Mouse (Mus musculus) gastrocnemius, postnatal 10 days (tissue): ENCODE measurements at regions not wholly inside any gene's neighbourhood (a gene's known extent, or its start where the extent isn't known, plus 50 kb on each side); places are given as distances from the start of the nearest gene placed in this dataset.

Source experiments
- DNase-seq: peaks from one replicate; pipeline ENCODE4 v3.0.0; 2021; ENCODE audit warnings: mixed read lengths

DNA sequence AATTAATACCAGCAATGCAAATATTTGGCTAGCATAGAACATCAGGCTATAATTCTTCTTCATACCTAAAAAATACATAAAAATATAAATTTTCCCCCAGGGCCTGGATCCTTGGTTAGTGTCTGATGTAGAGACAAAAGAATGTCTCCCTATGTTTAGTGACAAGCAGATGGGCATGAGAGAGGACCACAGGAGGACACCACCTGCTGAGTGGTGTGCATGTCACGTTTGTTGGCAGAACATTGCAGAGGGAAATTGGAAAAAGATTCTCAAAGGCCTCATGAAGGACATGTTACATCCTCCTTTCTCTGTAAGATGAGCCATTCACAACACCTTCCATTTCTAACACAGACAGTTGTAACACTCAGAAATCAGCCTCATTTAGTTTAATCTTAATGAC is 206.3 kb downstream of the Hhipl2 start:
- no peak for DNase-seq

DNA sequence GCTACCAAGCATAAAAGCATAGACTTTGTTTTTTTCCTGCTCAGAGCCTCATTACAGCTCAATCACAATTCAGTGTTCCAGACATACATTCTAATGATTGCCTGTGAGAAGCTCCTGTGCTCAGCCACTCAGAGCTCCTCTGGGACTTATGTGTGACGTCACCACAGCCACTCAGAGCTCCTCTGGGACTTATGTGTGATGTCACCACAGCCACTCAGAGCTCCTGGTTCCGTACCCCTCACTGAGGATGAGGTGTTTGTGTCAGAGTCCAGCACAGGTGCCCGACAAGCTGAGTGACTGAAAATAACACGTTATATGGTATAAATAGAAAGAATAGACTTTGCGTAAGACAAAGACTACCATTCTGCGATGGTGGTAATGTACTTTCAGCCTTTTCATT is 215.8 kb downstream of the Hhipl2 start:
- DNase-seq: no peak

DNA sequence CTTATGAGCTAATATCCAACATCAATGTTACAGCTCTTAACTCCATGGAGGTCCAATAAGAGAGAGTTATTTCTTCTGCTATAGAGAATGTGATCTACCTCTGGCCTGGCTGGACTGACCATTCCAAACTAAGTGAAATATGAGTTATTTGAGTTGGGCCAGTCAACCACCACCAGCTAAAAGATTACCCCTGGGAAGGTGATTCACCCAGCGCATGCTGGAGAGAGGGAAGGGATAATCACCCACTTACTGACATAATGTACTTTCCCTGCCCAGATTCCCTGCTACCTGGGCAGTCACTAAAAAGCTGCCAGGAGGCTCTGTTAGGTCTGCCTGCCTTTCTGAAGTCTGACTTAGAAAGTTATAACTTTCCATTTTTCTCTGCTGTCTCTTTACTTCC is 216.8 kb downstream of the Hhipl2 start:
- no peak for DNase-seq

DNA sequence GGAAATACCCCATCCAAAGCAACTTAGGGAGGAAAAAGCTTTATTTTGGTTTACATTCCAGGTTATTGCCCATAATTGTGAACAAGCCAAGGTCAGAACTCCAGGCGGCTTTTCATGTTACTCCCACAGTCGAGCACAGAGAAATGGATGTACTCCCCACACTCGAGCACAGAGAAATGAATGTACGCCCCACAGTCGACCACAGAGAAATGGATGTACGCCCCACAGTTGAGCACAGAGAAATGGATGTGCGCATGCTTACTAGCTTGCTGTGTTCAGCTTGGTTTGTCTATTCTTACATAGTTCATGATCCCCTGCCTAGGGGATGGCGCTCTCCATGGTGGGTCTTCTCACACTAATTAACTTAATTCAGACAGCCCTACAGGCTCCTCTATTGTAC is 219.2 kb downstream of the Hhipl2 start:
- DNase-seq: no peak

DNA sequence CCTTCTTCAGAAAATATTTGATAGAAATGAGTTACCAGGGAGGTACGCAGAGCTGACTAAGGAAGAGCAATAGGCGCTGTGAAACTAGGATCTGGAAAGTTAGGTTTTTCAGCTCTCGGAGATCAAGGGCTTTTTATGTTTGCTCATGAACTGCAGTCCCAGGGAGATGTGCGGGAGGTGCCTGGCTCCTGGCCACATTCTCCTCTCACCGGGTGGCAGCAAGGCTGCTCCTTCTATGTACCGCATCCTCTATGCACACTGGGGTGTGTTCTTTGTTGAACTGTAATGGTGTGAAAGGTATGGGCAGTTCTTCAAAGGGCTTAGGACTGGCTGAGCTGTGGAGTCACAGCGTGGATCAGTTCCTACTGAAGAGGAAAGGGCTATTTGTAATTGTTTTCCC is 221.3 kb downstream of the Hhipl2 start:
- no peak for DNase-seq

DNA sequence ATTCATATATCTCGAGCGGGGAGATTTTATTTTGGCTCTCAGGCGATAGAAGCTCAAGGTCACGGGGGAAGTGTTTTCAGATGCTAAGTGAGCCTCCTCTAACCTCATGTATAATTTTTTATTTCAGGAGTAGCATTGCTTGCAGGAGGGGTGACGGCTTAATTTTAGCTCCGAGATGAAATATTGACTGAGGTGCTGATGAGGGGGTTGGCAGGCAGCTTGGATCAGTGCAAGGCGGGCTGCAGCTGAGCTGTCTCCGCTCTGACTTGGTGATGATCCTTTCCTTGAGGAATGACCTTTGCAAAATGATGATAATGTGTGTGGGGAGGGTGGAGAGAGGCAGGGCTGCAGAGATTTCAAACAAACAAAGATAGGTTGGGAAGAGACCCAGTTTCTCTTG is 222.6 kb downstream of the Hhipl2 start:
- no peak for DNase-seq

DNA sequence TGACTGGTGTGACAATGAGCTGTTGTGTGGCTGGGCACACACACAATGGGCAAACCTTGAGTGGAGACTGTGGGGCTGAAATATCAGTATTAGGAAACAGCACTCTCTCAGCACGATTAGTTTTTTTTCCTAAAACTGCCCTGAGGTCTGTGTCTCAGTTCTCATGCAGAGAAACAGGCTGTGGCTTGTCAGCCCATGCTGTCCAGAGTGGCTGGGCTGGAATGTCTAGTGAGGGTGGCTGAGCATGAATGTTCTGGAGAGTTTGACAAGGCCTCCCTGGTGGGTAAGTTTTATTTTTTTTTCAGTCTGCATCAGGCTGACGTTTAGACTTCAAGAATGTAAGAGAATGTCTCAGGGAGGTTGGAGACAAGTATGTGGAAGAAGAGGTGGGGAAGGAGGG is 226.0 kb downstream of the Hhipl2 start:
- DNase-seq: no peak

GRCm38 (mm10) chr1:183653878-183654277 is 235.9 kb downstream of the Hhipl2 start:
- DNase-seq: no peak

DNA sequence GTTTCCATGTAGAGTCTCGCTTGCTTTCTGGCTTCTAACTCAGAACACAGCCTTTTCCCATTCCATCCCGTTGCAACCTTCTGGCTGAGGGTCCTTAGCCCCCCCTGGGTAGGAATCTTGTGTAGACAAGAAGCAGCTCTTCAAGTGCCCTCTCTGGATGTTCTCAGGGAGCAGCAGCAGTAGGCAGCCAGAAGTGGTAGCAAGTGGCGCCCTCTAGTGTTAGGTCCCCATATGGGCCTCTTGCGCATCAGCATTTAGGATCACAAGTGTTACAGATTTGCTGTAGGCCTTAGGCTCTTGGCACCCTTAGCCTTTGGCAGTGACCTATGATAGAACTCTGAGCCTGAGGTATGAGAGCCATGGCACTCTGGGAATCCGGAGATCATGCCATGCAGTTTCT is 239.0 kb downstream of the Hhipl2 start:
- peak; percentile 67 for DNase-seq

GRCm38 (mm10) chr1:183660541-183660940 is 242.5 kb downstream of the Hhipl2 start:
- no peak for DNase-seq

GRCm38 (mm10) chr1:183662369-183663043 is 244.5 kb downstream of the Hhipl2 start:
- no peak for DNase-seq

DNA sequence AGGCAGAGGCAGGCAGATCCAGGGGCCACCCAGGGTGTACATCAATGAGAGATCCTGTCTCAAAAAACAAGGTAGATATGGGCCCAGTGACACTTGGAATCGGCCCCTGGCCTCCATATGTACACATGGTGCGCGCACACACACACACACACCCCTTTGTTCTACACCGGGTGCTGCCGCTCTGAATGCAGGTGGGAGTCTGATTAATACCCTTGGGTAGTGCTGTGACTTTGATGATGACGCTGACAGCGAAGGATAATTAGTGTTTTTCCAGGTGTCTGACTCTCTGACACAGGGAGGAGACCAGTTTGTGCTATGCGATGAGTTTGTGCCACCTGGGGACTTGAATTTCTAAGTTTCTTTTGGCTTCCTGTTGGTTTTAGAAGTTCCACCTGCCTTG is 251.3 kb downstream of the Hhipl2 start:
- no peak for DNase-seq

DNA sequence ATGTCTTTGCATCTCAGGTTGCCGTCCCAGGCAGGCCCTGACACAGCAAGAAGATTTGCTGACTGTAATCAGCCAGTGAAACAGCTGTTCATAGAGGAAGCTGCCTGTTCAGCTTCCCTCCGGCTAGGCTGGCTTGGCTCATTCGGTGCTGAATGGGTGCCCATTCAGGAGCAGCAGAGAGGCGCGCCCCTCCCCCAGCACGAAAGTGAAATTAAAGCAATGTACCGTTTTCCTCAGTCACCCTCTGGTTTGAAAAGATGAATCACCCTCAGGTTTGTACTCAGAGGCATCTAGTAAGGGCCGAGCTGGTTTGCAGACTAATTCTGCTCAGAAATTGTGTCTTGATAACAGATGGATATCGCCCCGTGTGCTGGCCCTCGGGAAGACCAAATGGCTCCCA is 251.7 kb downstream of the Hhipl2 start:
- DNase-seq: peak; percentile 55

- DNase-seq: no peak
These were observed 252.5 kb downstream of the Hhipl2 start for GRCm38 (mm10) chr1:183670542-183670941.

- no peak for DNase-seq
These were observed 253.5 kb downstream of the Hhipl2 start for GRCm38 (mm10) chr1:183671541-183671940.

- no peak for DNase-seq
These were observed 254.5 kb downstream of the Hhipl2 start for GRCm38 (mm10) chr1:183672521-183672920.

DNA sequence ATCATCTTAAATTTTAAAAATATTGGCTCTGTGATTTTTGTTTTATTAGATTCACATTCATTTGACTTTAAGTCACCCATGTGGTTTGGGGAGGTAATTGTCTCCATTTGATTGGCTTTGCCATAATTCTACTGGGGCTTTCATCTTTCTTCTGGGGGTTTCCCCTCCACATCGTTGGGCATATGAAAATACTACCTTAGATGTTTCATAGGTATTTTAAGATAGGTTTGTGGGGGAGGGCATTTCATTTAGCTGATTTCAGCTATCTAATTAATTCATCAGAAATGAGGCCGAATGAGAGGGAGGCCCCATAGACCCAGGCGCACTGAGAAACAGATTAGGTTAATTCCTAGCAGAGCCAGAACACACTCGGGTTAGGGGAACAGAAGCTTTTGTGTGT is 259.6 kb downstream of the Hhipl2 start:
- DNase-seq: no peak

- peak; percentile 57 for DNase-seq
These were observed 261.9 kb downstream of the Hhipl2 start for GRCm38 (mm10) chr1:183679949-183680348.

DNA sequence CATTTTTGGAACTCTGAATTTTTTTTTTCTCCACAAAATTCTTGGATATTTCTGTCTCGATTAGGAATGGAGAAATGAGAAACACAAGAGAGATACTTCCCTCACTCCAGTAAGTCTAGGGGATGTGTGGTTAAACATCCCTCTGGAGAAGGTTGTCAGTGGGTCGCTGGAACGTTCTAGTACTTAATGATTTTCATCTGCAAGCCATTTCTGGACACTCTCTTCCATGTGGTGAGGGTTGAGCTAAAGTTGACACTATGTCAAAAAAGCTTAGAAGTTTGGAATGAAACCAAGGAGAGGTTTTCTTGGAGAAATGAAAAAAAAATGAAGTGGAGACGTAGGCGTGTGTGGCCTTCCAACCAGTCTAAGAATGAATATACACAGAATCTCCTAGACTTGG is 268.0 kb downstream of the Hhipl2 start:
- no peak for DNase-seq

DNA sequence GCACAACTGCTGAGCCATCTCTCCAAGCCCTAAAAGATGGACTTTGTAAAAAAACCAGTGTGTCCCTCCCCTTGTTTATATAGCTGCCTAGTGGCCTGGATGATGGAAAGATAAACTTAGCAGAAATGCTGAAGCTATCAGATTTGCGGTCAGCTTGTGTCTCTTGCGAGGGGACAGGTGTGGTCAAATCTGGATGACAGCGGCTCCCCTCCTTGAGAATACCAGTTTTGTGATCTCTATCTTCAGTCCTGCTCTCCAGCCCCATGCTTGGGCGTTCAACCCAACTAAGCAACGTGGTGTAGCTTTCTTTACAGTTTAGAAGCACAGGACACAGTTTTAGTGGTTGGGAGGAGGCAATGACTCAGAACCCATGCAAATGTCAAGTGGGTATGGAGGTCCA is 274.7 kb downstream of the Hhipl2 start:
- DNase-seq: no peak

DNA sequence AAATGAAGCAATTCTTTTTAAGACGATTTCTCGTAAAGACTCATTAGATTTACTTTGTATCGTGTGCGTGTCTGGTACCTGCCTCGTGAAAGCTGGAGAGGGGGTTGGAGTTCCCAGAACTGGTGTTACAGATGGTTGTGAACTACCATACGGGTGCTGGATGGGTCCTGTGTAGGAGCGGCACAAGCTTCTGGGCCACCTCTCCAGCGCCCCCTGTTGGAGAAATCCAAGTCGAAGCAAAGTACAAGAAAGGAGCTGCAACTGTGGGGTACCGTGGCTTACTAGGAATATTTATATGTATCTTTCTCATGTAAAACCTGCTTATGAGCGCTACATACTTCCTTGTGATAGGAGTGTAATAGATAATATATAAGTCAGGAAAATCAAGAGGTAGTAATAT is 281.3 kb downstream of the Hhipl2 start:
- peak; percentile 21 for DNase-seq

DNA sequence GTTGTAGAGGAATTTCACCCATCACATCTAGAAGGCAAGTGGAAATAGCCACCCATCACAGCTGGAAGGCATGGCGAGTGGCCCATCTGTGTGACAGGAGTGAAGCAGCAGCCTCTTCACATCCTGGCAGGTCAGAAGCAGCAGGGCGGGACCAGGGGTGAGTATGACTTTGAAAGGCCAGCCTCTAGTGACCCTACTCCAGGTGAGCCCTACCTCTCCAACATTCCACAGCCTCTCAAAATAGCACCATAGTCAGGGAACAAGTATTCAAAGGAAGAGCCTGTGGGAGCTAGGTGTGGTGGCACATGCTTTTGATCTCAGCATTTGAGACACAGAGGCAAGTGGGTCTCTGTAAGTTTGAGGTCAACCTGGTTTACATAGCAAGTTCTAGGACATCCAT is 284.9 kb downstream of the Hhipl2 start:
- DNase-seq: no peak

GRCm38 (mm10) chr1:183712895-183713294 is 294.9 kb downstream of the Hhipl2 start:
- no peak for DNase-seq

- DNase-seq: no peak
These were observed 296.0 kb upstream of the Dusp10 start for GRCm38 (mm10) chr1:183717060-183717459.

DNA sequence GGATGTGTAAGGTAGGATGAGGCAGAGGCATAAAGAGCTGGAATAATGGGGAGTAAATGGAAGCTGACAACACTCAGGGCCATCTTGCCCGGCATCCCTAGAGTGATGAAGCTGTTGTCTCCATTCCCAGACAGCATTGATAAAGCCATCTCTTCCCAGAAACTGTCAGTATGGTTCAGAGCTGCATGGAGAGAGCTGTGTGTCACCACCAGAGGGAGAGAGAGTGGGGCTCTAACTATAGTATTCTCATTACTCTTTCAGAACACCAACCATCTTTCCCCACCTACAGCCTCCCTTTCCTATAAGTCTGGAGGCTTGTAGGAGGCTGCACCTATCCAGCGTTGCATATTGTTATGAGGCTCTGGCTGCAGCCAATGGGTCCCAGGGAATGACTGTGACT is 264.0 kb upstream of the Dusp10 start:
- no peak for DNase-seq
